Mouse (Mus musculus): ENCODE data around the gene Etv1. TPM values are rescaled to one million over a fixed set of nuclear protein-coding genes. Genes with fewer than 3 reads are reported as not detected.

The Etv1 gene
- total RNA-seq (2015; ENCODE audit: low replicate concordance) (0.38 and 0.84 TPM in 2 replicates), total RNA-seq (2017; ENCODE audit: low replicate concordance) (1.0 and 1.7 TPM in 2 replicates)

DNA sequence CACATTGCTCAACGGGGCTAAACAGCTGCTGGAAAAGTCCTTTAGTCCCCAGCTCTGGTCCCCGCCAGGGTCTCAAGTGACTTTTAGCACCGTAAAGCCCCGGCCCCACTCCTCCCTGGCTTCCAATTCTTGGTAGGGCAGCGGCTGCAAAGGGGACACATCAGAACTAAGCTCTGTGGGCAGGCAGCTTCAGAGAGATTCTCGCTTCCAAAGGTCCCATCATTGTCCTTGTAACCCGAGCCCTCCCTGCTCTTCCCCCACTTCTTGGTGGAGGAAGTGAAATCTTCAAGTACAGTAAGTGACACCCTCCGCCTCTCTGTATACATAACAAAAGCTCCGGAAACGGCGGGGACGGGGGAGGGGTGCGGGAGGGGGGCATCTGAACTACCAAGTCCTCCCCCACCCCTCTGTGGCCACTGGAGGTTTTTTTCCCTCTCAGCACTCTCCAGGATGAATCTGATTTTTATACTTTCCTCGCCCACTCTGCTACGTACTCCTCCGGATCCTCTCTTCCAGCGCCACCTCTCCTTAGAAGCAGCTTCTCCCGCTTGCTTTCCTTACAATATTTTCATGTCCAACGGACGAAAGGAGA, at the start of gene Etv1:
TSS of gene Etv1 (plus strand) at position 195 of the 592 bp plus-strand sequence.
- no peak for ATAC-seq (replicated peaks; ENCODE audit: low FRiP score, poor library complexity, severe bottlenecking)

DNA sequence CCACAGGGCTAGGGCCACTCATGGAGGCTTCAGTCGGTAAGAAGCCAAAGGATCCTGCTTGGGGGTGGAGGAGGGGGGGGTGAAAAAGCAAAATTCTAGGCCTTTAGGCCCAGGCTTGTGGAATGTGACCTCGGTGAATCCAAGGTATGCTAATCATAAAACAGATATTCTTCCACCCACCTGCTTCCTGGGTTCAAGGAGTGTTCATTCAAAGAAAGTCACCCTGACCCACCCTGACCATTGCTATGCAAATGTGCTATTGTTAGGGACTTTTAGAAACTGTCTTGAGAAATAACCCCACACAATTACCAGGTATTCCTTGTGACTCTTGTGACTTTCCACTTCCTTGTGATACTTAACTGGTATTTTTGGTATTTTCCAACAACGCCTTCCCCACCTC, 49.5 kb upstream of the Etv1 start:
- no peak for ATAC-seq (replicated peaks; ENCODE audit: low FRiP score, poor library complexity, severe bottlenecking)

DNA sequence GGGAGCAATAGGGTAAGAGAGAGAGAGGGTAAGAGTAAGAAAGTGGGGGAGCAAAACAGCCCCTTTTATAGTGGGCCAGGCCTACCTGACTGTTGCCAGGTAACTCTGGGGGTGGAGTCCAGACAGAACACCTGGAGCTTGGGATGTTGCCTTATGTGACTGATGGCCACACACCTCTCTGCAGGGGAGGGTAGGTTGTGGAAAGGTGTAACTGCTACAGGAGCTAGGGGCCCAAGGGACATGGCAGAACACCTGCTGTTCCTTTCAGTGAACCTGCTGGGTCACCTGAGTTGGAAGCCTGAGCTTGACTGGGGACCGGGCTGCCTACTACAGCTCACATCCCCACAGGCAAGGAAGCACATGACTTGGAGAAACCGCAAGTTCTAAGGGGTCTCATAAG, 48.4 kb upstream of the Etv1 start:
- no peak for ATAC-seq (replicated peaks; ENCODE audit: low FRiP score, poor library complexity, severe bottlenecking)

DNA sequence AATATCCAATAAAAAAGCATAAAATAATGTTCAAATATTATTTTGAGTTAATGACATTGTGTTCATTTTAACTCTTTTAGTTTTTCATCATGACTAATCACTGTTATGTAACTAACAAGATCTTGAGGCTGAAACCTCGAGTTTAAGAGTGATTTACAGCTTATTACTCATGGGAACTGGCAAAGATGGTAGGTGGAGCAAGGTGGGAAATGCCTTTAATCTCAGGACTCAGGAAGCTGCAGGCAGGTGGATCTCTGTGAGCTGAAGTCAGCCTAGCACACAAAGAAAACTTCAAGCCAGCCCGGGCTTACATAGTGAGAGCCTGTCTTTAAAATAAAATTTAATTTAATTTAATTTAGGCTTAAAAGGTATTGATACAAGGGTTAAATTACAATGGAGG, 19.9 kb upstream of the Etv1 start:
- no peak for ATAC-seq (replicated peaks; ENCODE audit: low FRiP score, poor library complexity, severe bottlenecking)

DNA sequence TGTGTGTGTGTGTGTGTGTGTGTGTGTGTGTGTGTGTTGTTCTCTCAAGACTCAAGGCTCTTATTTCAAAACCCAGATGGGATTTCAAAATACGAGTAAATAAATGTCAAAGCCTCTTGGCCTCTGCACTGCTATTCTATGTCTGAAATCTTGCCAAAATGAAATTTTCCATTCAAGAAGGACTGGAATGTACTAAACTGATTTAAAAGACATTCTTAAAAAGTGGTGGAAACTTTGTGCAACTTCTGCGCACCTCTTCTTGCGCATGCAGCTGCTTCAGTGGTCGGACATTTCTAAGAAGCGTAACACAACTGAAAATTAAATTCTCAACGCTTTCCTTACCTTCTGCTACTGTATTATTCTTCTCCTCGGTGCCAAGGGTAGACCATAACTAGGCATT, 1.9 kb upstream of the Etv1 start:
- ATAC-seq (replicated peaks; ENCODE audit: low FRiP score, poor library complexity, severe bottlenecking): no peak

DNA sequence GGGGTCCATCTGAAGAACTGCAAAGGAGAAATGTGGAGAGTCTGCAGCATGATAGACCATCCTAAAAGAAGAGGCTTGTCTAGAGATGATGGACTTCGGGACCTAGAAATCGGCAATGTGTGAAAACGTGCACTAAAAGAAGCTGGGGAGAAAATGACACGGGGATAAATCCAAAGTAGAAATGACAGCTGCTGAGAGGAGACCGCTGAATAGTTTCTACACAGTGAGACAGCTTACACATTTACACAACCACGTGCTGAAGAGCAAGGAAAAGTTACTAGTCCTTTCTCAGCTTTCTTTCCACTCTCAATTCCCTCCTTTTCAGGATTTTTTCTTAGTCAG, 1.3 kb upstream of the Etv1 start:
- no peak for ATAC-seq (replicated peaks; ENCODE audit: low FRiP score, poor library complexity, severe bottlenecking)

DNA sequence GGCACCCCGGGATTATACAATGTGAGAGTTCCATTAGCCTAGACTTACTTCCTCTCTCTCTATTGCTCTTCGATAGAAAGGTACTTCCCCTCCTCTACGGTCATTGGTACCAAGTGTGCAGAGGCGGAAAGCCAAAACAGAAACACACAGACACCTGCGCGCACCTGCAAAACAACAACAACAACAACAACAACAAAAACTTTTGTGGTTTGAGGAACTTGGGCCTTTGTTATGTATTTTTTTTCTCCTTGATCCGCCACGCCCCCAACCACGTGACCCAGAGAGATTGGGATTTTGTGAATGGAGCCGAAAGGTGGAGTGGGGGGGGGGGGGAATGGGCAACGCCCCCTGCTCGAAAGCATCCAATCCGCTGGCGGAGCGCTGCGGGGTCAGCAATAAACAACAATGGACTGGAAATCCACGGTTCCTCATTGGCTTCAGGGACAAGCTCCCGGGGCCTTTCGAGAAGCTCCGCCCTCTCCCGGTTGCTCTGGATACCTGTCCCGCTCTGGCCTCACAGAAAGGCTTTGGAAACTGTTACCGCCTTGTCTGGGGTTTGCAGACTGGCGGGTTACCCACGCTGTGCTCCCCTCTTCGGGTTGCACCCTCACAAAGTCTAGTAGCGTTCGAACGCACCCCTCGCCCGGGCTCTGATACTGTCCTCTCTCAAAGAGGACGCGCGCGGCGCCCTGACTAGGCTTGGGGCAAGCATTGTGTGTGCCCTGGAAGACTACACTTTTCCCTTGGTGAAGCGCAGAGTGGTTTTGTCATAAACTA, 693 bp upstream of the Etv1 start:
- ATAC-seq (replicated peaks; ENCODE audit: low FRiP score, poor library complexity, severe bottlenecking): no peak

DNA sequence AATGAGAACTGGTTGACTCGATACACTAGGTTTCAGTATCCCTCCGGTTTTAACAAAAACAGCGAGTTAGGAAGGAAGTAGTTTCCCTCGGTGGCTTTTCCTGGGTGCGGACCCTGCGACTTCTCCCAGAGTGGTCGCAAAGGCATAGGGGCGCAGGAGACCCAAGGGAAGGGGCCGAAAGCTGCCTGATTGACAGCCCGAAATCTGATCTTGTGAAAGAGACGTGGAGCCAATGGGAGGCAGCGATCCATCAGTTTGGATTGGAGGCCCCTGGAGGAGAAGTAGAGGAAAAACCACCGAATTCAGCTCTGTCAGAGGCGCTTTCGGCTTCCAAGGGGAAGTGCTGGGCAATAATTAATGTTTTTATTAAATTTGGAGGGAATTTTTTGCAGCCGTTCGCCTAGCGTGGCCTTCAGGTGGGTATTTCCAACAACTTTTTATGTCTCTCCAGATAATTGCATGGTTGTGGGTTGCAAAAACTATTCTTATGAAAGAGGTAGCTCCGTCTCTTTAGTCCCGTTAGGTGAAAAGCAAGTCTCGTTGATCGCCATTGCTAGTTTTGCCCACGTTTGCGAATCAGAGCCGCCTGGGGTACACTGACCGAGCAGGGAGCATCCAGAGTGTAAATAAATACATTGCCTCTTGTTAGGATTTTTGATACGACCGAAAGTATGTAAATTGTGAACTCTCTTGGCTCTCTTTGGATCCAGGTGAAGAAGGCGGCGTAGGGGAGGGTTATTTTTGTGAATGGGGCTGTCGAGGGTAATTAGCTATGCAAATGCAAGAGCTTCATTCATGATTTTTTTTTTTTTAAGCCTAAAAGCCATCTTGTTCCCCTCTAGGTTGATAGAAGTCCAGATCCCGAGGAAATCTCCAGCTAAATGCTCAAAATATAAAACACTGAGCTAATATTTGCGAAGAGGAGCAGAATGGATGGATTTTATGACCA, 1.1 kb downstream of the Etv1 start:
- no peak for ATAC-seq (replicated peaks; ENCODE audit: low FRiP score, poor library complexity, severe bottlenecking)

DNA sequence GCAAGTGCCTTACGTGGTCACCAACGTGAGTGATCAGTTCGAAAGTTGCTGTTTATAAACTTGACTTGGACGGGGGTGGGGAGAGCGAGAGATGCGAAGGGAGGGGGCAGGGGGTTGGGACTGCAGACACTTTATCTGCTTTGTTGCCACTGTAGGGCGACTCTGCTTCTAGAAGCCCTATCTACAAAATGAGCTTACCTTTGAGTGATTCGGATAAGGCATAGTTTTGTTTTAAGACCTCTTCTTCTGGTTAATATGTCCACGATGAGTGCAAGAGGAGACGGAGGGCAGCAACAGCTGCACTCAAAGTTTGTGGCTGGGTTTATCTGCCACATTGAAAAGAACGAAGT, 1.8 kb downstream of the Etv1 start:
- ATAC-seq (replicated peaks; ENCODE audit: low FRiP score, poor library complexity, severe bottlenecking): no peak

DNA sequence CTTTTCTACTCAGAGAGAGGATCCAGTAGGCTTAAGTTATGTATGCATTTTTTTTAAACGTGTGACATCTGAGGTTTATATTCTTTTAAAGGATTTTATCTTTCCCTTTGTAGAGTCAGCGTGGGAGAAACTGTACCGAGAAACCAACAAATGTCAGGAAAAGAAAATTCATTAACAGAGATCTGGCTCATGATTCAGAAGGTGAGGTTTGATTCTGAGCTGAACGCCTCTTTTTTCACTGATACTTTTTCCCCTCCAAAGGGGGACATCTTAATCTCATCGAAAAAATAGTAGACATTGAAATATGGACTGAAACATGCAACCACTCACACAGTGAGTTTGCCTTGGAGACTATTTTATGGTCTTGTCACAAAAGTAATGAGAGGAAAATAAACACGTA, 2.5 kb downstream of the Etv1 start:
- no peak for ATAC-seq (replicated peaks; ENCODE audit: low FRiP score, poor library complexity, severe bottlenecking)

DNA sequence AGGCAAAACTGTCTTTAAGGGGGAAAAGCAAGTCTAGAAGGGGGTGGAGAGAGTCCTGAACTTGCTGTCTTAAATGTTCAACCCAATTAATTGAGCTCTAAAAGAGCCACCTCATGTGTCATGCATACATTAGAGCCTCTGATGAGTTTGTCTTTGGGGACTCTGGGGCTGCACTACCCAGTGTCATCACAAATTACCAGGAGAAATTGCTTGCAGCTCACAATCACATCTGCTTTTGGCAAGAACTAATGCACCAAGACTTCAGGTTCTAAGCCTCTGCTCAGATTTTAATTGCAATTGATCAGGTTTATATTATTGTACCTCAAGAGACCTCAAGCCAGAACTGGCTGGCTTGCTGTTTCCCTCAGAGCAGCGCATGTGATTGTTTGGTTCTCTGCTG, 4.1 kb downstream of the Etv1 start:
- ATAC-seq (replicated peaks; ENCODE audit: low FRiP score, poor library complexity, severe bottlenecking): no peak

DNA sequence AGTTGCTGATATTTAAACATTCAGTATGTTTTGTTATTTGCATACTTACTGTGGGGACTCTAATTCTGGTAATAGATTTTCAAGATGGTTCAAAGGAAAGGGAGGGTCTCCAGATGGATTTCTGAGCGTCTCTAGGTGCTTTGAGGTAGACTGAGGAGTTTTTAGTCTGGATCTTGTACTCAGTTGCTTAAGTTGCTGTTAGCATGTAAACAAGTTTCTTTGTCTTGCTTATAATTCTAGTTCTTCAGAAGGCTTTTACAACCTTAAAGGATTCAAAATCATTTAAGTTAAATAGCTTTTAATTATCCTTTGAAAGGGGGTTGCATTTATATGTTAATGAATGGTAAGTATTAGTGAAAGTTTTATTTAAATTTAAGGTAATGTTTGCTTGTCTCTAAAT, 5.0 kb downstream of the Etv1 start:
- ATAC-seq (replicated peaks; ENCODE audit: low FRiP score, poor library complexity, severe bottlenecking): no peak

DNA sequence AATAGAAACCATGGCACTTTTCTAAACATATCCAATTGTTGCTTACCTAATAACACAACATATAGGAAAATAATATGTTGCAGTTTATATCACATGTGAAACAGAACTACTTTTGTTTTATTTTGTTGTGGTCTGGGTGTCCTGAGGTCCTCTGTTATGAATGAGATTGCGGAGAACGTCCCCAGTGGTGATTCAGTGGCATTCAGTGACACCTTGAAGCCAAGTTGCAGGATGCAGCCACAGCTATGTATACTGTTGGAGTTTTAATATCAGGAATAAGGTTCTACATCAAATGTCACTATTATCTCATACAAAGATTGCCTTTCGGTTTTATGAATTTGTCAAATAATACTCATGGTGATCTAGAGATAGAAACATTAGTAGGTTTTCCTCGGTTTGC, 7.4 kb downstream of the Etv1 start:
- no peak for ATAC-seq (replicated peaks; ENCODE audit: low FRiP score, poor library complexity, severe bottlenecking)

DNA sequence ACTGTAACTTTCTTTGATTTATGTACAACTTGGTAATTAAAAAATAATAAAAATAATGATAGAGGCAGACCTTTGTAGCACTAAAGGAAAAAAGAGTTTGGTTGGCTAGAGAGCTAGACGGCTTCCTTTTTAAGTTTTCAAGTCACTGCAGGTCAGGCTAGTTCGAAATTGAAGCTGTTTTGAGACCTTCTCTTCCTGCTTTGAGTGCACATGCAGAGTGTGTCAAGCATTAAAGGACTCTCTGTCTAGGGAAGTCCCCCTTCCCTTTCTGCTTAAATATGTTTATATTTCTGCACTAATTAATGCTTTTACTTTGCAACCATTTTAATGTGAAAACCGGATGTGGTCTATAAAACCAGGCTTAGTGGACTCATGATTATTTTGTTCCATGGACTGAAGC, 8.5 kb downstream of the Etv1 start:
- no peak for ATAC-seq (replicated peaks; ENCODE audit: low FRiP score, poor library complexity, severe bottlenecking)

DNA sequence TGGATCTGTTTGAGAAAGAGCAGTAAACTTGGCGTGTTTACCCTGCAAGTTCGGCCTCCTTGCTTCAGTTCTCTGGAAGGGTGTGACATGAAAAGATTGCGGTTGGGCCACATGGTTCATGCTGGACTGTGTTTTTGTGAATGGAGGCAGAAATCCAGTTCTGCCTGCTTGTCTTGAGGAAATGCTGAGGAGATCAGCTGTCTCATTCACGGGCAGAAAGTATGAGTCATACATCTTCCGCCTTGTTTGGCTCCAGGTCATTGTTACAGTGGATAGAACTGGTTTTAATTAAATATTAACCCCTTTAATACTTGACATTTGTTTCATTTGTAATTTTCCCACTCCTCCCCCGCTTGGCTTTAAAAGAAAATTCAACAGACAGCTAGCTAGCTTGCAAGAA, 9.4 kb downstream of the Etv1 start:
- ATAC-seq (replicated peaks; ENCODE audit: low FRiP score, poor library complexity, severe bottlenecking): no peak

DNA sequence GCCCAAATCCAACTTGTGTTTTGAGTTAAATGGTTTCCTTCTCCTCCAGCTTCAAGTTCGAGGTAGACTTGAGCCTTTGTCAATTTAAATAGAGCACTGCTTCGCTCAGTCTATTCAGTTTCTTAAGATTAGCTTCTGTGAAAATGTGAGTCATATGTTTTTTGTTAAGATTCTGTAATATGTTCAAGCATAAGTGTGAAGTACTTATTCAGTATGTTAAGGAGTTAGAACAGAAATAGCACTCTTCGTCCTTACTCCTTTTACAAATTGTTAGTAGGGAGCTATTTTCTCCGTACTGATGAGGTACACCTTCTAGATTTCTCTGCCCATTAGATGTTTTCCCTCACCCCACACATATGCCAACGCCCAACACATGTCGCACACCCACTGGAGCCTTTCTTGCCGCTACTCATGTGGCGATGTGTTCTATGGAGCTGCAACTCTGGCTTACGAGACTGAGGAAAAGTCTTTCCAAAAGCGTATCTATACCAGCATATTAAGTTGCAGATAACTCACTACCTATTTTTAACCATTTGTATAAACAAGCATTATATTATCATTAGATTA, 10.7 kb downstream of the Etv1 start:
- no peak for ATAC-seq (replicated peaks; ENCODE audit: low FRiP score, poor library complexity, severe bottlenecking)

DNA sequence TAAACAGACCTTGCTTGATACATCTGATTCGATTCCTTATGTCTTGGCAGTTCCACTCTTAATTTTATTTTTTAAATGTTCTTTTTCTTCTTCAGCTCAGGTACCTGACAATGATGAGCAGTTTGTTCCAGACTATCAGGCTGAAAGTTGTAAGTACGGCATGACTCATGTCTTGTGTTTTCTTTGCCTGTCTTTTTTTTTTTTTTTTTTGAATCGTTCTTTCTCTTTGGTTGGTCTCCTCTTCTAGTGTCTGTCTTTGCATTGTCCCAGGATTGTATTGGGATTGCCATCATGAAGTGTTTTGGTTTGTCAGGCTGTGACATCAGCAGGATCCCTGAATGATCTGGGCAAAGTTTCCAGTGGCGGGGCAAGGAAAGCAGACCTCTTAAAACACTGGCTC, 13.9 kb downstream of the Etv1 start:
- no peak for ATAC-seq (replicated peaks; ENCODE audit: low FRiP score, poor library complexity, severe bottlenecking)

DNA sequence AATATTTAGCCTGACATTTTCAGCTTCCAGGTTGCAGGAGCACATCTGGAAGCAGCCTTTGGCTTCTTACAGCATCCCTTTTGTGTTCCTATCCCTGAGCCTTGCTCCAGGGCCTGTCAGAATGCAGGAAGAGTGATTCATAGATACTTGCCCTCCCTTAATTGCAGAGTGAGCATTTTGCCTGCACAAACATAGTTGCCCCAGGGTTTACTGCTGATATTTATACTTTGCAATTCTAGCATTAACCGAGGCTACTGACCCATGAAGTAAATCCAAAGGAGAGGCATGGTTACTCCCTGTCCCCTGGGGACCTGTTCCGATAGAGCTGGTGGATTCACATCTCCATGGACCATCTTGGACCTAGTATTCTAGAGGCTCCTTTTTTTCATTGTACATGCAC, 14.5 kb downstream of the Etv1 start:
- no peak for ATAC-seq (replicated peaks; ENCODE audit: low FRiP score, poor library complexity, severe bottlenecking)

DNA sequence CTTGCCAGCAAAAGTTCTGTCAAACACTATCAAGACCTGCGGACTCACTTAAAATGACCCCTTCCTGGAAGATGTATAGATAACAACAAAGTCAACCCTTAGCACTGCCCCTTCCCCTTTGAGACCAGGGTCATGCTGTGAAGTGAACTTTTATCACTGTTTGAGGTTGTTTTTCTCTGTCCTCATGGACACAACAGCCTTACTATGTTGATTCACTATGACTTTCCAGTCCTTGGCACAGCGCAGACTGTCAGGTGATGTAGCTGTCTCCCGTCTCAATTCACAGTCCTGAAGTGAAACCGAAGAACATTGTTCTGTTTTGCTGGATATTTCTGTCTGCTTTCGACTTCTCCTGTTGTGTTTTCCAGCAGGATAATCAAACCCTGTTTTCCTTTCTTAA, 27.9 kb downstream of the Etv1 start:
- ATAC-seq (replicated peaks; ENCODE audit: low FRiP score, poor library complexity, severe bottlenecking): no peak

DNA sequence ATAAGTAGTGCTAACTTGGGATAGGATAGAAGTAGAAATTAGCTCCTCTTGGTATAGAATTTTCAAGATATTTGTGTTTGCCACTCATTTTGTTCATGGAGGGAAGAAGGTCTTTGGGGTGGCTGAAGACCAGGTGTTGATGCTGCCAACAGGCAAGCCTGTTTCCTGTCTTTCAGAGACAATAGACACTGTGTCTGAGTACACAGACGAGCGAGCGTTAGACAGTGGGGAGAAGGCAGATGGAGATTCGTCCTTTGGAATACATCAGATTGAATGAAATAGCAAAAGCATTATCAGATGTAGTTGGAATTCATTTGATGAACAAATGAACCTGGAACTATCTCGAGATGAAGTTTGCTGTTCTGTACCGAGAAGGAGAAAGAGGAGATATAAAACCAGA, 33.2 kb downstream of the Etv1 start:
- ATAC-seq (replicated peaks; ENCODE audit: low FRiP score, poor library complexity, severe bottlenecking): no peak
